Mouse (Mus musculus): Measurements from ENCODE around the gene Kcnab3. TPM values are rescaled to one million over a fixed set of nuclear protein-coding genes. Genes with fewer than 3 reads are reported as not detected.

Gene Kcnab3
- polyA plus RNA-seq, 1 experiment from 2014 or later, result 5.6 TPM

DNA sequence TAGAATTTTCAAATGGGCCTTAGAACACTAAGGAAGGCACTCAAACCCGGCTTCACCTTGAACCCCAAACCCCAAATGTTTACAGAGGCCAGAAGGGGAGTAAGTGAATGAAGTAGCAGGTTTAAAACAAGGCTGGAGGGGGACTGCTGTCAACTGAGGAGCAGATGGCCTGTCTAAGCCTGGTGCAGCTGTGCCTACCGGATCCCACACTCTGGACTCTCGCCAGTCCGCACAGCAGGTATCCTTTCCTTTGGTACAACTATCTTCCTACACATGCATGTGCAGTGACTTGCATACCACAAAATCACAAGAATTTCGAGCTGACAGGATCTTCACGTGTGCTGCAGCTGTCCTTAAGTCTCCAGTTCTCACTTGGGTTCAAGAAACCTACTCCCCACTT, 4.0 kb upstream of the Kcnab3 start:
- ATAC-seq (ENCODE audit: low FRiP score, low read depth), result no peak
- H3K36me3 ChIP-seq, result peaks cover 33% of the 10 kb centered on the region
- 60% methylated on average over 6 of the region's 6 CpGs for WGBS
- peaks cover 40% of the 10 kb centered on the region for H3K4me1 ChIP-seq
- peak overlapping the region; percentile 90 for H3K4me2 ChIP-seq (replicated peaks)
- H3K27me3 ChIP-seq (replicated peaks), result peaks cover 6% of the 10 kb centered on the region
- peak overlapping the region; percentile 63; the same call in 1 of the 2 replicates for H3K4me3 ChIP-seq
- no peaks in the 10 kb centered on the region for H3K9me3 ChIP-seq
- 0 out of 2 replicates have a peak overlapping the region, but pooled peaks have one; percentile 79 for H3K9ac ChIP-seq
- H3K27ac ChIP-seq, result no peak overlapping the region

DNA sequence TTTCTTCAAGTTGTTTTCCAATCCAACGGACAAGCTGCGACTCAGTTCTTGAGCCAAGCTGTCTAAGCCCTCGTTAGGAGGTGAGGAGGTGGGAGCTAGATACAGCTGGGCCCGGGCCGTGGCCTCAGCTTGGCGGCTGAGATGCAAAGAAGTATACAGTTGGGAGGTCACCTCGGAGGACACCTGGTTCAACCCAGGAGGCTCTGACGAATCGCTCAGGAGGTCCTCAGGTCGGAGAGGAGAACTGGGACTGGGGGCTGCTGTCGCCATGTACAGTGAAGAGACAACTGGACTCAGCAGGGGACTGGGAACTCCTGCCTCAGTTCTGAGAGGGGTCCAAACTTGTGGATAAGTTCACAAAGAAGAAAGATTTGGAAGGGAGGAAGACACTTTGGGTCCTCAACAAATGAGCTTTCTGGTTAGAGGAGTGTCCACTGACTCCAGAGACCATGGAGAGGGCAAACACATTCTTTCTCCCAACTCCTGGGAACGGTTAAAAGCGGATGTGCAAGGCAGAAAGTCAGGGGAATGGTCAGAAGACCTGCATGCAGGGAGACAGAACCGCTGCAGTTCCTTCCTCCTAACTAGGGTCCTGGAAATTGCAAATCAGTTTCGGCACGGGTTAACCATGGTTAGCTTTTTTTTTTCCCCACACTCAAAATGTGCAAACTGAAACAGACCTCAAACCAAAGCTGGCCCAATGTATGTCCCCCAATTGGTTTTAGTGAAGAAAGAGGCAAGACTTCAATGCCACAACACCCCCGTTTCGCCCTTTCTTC, 3.2 kb upstream of the Kcnab3 start:
- 30% methylated on average over 18 of the region's 18 CpGs for WGBS
- peaks cover 42% of the 10 kb centered on the region for H3K4me1 ChIP-seq
- no peak for ATAC-seq (ENCODE audit: low FRiP score, low read depth)

DNA sequence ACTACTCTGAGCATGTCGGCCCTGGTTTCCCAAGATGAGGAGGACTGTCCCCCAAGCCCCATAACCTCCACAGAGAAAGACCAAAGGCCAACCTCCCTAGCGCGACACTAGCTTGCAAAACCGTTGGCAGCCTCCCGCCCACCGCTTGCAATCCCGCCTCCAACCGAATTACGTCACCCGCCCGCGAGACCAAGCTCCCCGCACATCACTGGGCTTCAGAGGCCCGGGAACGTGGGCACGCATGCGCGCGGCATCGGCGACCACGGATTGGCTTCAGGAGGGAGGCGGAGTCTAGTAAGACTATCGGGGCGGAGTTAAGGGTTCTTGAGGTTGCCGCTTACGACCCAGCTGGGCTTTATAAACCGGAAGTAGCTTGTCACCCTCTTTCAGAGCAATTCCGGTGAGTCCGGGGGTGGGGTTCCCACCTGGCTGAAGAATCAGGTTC, 2.4 kb upstream of the Kcnab3 start, which contains the start of the genes Cntrob and Trappc1:
Gene Cntrob (minus strand): TSS at position 109 of the 445 bp plus-strand sequence.
Gene Trappc1 (plus strand): TSS at position 314 of the 445 bp plus-strand sequence.
- Histone ChIP-seq H3K4me3 (peak within 1 kb of the TSS; percentile 63), H3K4me1 (peaks cover 42% of the 10 kb centered on the region), H3K36me3 (peaks cover 20% of the 10 kb centered on the region), H3K9ac (peak within 1 kb of the TSS; percentile 79), H3K4me2 (replicated peaks) (peak within 1 kb of the TSS; percentile 90), H3K9me3 (no peaks in the 10 kb centered on the region), H3K27ac (peak within 1 kb of the TSS; percentile 64), H3K27me3 (replicated peaks) (peaks cover 17% of the 10 kb centered on the region)
- WGBS, result under 1% methylated on average over 30 of the region's 30 CpGs
- peak; percentile 94 for ATAC-seq (ENCODE audit: low FRiP score, low read depth)

More for the DNA sequence above, 3.2 kb upstream of the Kcnab3 start:
- peaks cover 14% of the 10 kb centered on the region for H3K27me3 ChIP-seq (replicated peaks)
- peak overlapping the region; percentile 63 for H3K4me3 ChIP-seq
- H3K36me3 ChIP-seq, result peaks cover 28% of the 10 kb centered on the region
- peak overlapping the region; percentile 79 for H3K9ac ChIP-seq
- H3K9me3 ChIP-seq, result no peaks in the 10 kb centered on the region
- H3K4me2 ChIP-seq (replicated peaks), result peak overlapping the region; percentile 90
- no peak overlapping the region for H3K27ac ChIP-seq

DNA sequence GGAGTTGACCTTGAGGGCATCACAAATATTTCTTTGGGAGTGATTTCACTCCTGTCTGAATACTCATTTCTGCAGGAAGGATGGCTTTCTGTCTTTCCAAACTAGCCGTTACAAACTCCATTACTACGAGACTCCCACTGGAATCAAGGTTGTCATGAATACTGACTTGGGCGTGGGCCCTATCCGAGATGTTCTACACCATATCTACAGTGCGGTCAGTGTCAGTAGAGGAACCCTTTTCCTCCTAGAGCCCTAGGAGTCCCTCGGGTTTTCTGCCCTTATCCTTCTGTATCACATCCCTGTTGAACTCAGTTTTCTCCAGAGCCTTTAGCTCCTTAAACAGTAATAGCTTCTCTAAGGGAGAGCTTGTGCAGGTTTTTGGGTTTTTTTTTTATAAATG, 1.3 kb upstream of the Kcnab3 start:
- Histone ChIP-seq H3K9ac (no peak overlapping the region; the same call in 1 of the 2 replicates), H3K27ac (no peak overlapping the region), H3K4me2 (replicated peaks) (peak overlapping the region; percentile 90), H3K4me1 (peaks cover 42% of the 10 kb centered on the region), H3K27me3 (replicated peaks) (peaks cover 17% of the 10 kb centered on the region), H3K9me3 (no peaks in the 10 kb centered on the region), H3K36me3 (peaks cover 10% of the 10 kb centered on the region), H3K4me3 (peak overlapping the region; percentile 63; the same call in 1 of the 2 replicates)
- ATAC-seq (ENCODE audit: low FRiP score, low read depth), result no peak
- 80% methylated on average over 6 of the region's 6 CpGs for WGBS

DNA sequence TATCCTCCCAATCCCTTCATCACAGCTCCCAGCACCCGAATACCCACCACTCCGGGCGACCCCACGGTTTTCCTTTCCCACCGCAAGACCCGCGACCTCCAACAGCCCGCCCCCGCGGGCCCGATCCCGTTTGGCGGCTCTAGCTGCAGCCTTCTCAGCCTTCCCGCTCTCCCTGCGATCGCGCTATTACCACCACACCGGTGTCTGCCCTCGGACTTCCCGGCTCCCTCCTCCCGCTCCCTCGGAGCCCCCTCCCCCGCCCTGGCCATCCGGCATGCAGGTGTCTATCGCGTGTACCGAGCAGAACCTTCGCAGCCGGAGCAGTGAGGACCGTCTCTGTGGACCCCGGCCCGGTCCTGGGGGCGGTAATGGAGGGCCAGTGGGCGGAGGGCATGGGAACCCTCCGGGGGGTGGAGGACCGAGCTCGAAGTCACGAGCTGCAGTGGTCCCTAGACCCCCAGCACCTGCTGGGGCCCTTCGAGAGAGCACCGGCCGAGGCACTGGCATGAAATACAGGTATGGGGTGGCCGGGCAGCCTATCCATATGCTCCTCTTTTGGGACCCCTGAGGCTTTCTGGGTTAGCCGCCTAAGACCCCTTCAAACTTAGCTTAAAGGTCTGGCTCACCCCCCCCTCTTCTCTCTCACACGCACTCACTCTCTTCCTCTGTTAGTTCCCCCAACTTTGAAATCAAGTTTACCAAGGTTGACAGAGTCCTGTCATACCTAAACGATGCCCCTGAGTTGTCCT, 524 bp downstream of the Kcnab3 start:
- H3K4me2 ChIP-seq (replicated peaks), result peak overlapping the region; percentile 94
- peak overlapping the region; percentile 74 for H3K9ac ChIP-seq
- no peaks in the 10 kb centered on the region for H3K36me3 ChIP-seq
- peaks cover 17% of the 10 kb centered on the region for H3K27me3 ChIP-seq (replicated peaks)
- no peaks in the 10 kb centered on the region for H3K9me3 ChIP-seq
- H3K4me1 ChIP-seq, result peaks cover 46% of the 10 kb centered on the region
- no peak overlapping the region; the same call in 1 of the 2 replicates for H3K27ac ChIP-seq
- WGBS, result 2% methylated on average over 45 of the region's 45 CpGs
- H3K4me3 ChIP-seq, result peak overlapping the region; percentile 54
- 0 out of 2 replicates have a peak, but pooled peaks have one; percentile 4 for ATAC-seq (ENCODE audit: low FRiP score, low read depth)

DNA sequence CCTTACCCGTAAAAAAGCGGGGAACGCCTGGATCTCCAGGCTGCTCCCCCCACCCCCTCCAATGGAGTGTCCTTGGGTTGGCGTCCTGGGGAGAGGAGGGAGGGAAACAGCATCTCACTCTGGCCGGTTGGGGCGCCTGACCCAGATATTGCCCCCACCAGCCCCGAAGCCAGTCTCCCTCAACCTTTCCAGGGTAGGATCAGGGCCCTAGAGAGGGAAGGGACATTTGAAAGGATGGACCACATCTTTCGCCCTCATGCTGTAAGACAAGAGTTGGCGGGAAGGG, 1.0 kb downstream of the Kcnab3 start:
- H3K9ac ChIP-seq, result peak overlapping the region; percentile 74
- no peaks in the 10 kb centered on the region for H3K36me3 ChIP-seq
- WGBS, result 8% methylated on average over 9 of the region's 9 CpGs
- peak overlapping the region; percentile 94 for H3K4me2 ChIP-seq (replicated peaks)
- H3K27me3 ChIP-seq (replicated peaks), result peaks cover 17% of the 10 kb centered on the region
- no peak for ATAC-seq (ENCODE audit: low FRiP score, low read depth)
- no peaks in the 10 kb centered on the region for H3K9me3 ChIP-seq
- H3K27ac ChIP-seq, result no peak overlapping the region
- H3K4me3 ChIP-seq, result peak overlapping the region; percentile 54; the same call in 1 of the 2 replicates
- peaks cover 43% of the 10 kb centered on the region for H3K4me1 ChIP-seq

DNA sequence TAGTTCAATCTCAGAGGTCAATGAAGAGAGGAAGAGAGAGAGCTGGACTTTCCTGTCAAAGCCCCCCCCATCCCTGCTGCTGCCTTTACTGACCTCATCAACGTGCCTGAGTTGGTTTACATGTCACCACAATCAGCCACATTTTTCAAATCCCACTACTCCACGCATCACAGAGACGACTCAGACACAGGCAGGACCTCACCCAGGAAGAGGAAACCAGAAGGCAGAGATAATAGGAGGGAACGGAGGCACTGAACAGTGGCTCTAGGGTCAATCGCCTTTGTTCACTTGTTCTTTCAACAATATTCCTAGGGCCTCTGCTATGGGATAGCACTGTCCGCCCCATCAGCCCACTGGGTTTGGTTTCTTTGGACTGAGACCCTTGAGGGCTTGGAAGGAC, 1.6 kb downstream of the Kcnab3 start:
- no peak for ATAC-seq (ENCODE audit: low FRiP score, low read depth)
- Histone ChIP-seq H3K4me2 (replicated peaks) (no peak overlapping the region), H3K27me3 (replicated peaks) (peaks cover 17% of the 10 kb centered on the region), H3K4me1 (peaks cover 42% of the 10 kb centered on the region), H3K9me3 (no peaks in the 10 kb centered on the region), H3K36me3 (no peaks in the 10 kb centered on the region), H3K27ac (no peak overlapping the region), H3K4me3 (no peak overlapping the region), H3K9ac (no peak overlapping the region)
- WGBS, result 48% methylated on average over 6 of the region's 6 CpGs

DNA sequence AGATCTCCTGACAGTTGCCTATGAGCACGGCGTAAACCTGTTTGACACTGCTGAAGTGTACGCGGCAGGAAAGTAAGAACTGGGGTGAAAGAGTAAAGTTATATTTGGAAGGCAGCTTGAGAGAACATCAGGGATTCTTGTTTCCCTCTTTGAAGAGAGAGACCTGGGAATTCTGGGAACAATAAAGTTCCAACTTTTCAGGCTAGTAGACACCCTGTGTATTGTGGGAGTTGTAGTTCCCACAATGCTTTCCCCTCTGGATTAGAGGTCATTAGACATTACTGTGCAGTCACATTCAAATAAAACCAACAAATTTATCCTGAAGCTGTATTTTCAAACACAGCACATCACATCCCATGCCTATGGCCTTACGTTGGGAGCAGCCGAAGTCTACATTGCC, 2.5 kb downstream of the Kcnab3 start:
- peaks cover 38% of the 10 kb centered on the region for H3K4me1 ChIP-seq
- 95% methylated on average over 6 of the region's 6 CpGs for WGBS

DNA sequence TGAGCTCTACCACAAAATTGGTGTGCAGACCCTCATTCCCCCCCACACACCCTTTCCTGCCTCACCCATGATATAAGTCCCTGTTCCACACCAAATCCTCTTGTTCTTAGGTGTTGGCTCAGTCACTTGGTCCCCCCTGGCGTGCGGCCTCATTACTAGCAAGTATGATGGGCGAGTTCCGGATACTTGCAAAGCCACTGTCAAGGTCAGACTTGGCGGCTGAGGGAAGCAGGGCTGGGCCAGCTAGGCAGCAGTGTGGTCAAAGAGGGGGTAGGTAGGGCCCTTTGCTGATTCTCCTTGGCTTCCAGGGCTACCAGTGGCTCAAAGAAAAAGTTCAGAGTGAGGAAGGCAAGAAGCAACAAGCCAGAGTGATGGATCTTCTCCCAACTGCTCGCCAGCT, 5.1 kb downstream of the Kcnab3 start:
- Histone ChIP-seq H3K9me3 (no peaks in the 10 kb centered on the region), H3K9ac (peak overlapping the region; percentile 56; the same call in 1 of the 2 replicates), H3K36me3 (no peaks in the 10 kb centered on the region), H3K27ac (no peak overlapping the region), H3K4me1 (peaks cover 22% of the 10 kb centered on the region), H3K27me3 (replicated peaks) (peaks cover 17% of the 10 kb centered on the region), H3K4me2 (replicated peaks) (peak overlapping the region; percentile 70), H3K4me3 (0 out of 2 replicates have a peak overlapping the region, but pooled peaks have one; percentile 38)
- no peak for ATAC-seq (ENCODE audit: low FRiP score, low read depth)
- WGBS, result 84% methylated on average over 6 of the region's 6 CpGs

More for the DNA sequence above, 2.5 kb downstream of the Kcnab3 start:
- H3K27me3 ChIP-seq (replicated peaks), result peaks cover 17% of the 10 kb centered on the region
- H3K36me3 ChIP-seq, result no peaks in the 10 kb centered on the region
- H3K4me3 ChIP-seq, result no peak overlapping the region
- no peak for ATAC-seq (ENCODE audit: low FRiP score, low read depth)
- H3K4me2 ChIP-seq (replicated peaks), result no peak overlapping the region
- no peaks in the 10 kb centered on the region for H3K9me3 ChIP-seq
- no peak overlapping the region for H3K9ac ChIP-seq
- no peak overlapping the region for H3K27ac ChIP-seq

DNA sequence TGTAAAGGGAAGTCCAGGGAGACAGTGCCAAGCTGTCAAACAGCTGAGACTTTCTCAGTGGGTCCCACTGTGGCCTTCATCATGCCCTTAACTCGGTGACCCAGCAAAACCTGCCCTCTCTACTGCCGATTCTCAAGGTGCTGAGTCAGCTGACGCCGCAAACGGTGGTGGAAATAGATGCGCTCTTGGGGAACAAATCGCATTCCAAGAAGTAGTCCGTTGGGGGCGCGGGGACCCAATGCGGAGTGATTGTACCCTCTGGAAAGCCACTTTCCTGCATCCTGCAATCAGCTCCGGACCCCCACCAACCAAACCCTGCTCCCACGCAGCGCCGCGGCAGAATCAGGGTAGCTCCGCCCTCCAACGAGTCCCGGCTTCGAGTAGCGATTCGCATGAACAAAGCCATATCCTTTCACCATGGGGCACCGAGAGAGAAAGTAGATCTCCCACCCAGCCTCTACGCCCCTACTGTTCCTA, 5.9 kb downstream of the Kcnab3 start:
- Histone ChIP-seq H3K4me1 (peaks cover 16% of the 10 kb centered on the region), H3K9me3 (no peaks in the 10 kb centered on the region), H3K27ac (0 out of 2 replicates have a peak overlapping the region, but pooled peaks have one; percentile 38), H3K9ac (peak overlapping the region; percentile 56), H3K4me2 (replicated peaks) (peak overlapping the region; percentile 70), H3K4me3 (peak overlapping the region; percentile 38), H3K27me3 (replicated peaks) (peaks cover 11% of the 10 kb centered on the region), H3K36me3 (no peaks in the 10 kb centered on the region)
- WGBS, result 1% methylated on average over 24 of the region's 24 CpGs
- peak; percentile 48 for ATAC-seq (ENCODE audit: low FRiP score, low read depth)

DNA sequence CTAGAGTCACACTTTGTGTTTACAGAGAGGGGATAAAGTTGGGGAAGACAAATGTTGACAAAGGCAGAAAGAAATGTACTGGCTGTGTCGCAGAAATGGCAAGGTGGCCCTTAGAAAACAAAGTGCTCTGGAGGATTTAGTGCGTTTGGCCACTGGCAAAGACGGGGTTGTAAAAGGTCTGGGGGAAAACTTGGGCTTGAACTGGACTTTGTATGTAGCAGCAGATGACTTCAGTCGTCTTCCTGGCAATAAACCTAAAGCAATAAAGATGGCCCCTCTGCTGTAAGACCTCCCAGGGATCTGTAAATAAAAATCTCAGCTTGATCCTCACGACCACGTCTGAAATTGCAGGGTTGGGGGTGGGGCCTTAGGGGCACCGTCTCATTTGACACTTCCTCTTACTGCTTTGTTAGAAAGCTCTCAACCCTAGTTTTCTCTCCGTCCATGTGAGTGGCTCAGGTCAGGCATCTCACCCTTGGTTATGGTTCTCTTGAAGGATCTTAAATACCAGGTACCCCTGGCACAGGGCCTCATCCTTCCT, 6.7 kb downstream of the Kcnab3 start:
- Histone ChIP-seq H3K4me1 (peaks cover 13% of the 10 kb centered on the region), H3K4me3 (no peak overlapping the region), H3K27me3 (replicated peaks) (peaks cover 3% of the 10 kb centered on the region; the same call in 1 of the 2 replicates), H3K4me2 (replicated peaks) (peak overlapping the region; percentile 70), H3K9me3 (no peaks in the 10 kb centered on the region), H3K9ac (0 out of 2 replicates have a peak overlapping the region, but pooled peaks have one; percentile 56), H3K36me3 (no peaks in the 10 kb centered on the region), H3K27ac (no peak overlapping the region)
- WGBS, result 15% methylated on average over 8 of the region's 8 CpGs
- no peak for ATAC-seq (ENCODE audit: low FRiP score, low read depth)

DNA sequence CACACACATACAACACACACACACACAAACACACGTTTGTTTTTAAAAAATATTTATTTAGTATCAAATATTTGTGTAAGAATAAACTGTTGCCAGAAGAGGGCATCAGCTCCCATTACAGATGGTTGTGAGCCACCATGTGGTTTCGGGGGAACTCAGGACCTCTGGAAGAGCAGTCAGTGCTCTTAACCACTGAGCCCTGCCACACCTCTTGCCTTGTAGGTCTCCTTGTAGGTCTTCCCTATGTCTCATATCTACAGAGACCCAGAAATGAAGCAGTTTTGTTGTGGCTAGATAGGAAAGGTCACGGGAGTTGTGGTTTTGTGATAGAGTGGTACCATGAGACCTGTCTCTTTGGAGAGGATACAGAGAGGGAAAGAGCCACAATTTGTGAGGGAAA, 7.9 kb downstream of the Kcnab3 start:
- no peak for ATAC-seq (ENCODE audit: low FRiP score, low read depth)
- Histone ChIP-seq H3K9ac (no peak overlapping the region), H3K4me3 (no peak overlapping the region), H3K9me3 (no peaks in the 10 kb centered on the region), H3K4me2 (replicated peaks) (no peak overlapping the region), H3K36me3 (no peaks in the 10 kb centered on the region), H3K4me1 (peaks cover 13% of the 10 kb centered on the region), H3K27ac (no peak overlapping the region), H3K27me3 (replicated peaks) (no peaks in the 10 kb centered on the region)
- 70% methylated on average over 3 of the region's 3 CpGs for WGBS
